Mouse (Mus musculus) gastrocnemius, adult 18-20 months (tissue): ENCODE results near the gene Oas1e. TPM values are rescaled to one million over a fixed set of nuclear protein-coding genes. Genes with fewer than 3 reads are reported as not detected.
A peak's percentile ranks its signal among the peaks of the same experiment; 100 is the strongest.
"Not testable (repeated sequence)": the region's sequence is repeated elsewhere in the genome, so short reads cannot be mapped to it uniquely, and the experiment has no call there.

Experiments used
- DNase-seq: peaks from one replicate; pipeline ENCODE4 v3.0.0; 2021; ENCODE audit warnings: low spot score
- long read RNA-seq, 2 experiments: library from polyadenylated mRNA; stranded (forward); transcript quantifications; one replicate each; pipeline ENCODE4 v2.0.0; 2021
- total RNA-seq, 2 experiments: library from RNA; stranded (reverse); gene quantifications; 2 replicates each; pipeline ENCODE4 v1.2.3; 2021

Oas1e gene
- total RNA-seq, result not detected
- long read RNA-seq, experiment 1, result 0 reads
- long read RNA-seq, experiment 2, result 0 reads

DNA sequence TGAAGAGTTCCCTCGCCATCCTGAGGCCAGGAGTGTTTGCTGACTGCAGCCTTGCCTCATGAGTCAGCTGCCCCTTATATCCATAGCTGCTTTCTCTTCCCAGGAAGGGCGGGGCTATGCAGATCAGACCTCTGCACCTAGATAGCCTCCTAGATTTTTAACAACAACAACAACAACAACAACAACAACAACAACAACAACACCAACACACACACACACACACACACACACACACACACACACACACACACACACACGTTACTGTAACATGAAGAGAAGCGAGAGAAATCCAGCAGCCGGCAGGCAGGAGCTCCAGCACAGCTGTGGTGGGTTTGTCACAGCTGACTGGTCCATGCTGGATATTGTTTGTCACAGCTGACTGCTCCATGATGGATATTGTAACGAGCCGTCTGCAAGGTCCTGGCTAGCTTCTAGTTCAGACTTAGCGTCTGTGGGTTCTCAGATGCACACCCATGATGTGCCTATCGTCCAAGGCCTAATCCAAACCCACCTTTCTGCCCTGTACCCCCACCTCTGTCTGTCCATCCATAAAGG lies at the start of gene Oas1e:
Gene Oas1e, minus strand, starts transcription at position 51 of the 555 bp plus-strand sequence.
- DNase-seq, result not testable (repeated sequence)

DNA sequence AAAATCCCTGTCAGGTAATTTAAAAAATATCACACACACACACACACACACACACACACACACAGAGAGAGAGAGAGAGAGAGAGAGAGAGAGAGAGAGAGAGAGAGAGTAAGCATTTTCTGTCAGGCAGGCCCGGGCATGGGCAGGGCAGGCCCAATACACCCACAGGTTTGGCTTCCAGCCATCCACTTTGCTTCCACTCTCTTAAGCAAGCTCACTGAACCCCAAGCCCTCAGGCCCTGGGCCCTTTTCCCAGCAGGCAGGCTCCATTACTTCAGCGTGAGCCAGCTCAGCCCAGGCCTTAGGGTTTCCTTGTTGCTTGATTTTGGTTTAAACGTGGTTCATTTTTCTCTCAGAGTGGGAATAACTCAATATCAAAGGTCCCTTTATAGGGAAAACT lies 49.4 kb upstream of the Oas1e start:
- no peak for DNase-seq

DNA sequence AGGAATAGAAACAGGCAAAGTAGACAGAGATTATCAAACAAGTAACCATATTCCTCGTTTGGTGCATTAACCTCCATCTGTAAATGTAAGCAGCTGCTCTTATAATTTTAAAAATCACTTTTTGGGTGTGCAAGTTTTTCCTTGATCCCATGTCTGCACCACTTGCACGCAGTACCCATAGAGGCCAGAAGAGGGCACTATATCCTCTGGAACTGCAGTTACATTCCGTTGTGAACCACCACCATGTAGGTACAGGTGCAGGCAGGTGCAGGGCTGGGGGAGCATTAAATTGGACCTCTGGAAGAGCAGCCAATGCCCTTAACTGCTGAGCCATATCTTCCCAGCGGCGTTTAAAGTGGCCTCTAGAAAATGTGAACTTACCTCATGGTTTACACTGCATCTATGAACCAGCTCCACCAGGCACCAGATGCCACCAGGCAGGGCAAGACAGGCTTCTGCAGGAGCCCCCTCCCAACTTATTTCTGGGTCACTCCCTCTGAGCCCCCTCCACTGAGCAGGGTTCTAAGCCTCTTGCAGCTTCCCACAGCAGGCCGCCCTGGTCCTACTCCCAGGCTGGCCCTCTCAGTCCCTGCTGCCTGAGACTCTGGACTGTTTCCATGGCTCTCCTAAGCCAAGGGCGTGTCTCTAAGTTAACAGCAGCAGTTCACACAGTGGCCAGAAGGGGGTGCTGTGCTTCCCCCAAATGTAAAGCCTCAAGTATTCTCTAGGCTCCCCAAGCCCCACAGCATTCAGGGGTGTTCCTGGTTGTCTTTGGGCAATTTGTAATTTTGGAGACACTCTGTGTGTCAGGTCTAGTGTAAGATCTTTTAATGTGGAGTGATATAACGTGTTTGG lies 41.6 kb upstream of the Oas1e start:
- no peak for DNase-seq

DNA sequence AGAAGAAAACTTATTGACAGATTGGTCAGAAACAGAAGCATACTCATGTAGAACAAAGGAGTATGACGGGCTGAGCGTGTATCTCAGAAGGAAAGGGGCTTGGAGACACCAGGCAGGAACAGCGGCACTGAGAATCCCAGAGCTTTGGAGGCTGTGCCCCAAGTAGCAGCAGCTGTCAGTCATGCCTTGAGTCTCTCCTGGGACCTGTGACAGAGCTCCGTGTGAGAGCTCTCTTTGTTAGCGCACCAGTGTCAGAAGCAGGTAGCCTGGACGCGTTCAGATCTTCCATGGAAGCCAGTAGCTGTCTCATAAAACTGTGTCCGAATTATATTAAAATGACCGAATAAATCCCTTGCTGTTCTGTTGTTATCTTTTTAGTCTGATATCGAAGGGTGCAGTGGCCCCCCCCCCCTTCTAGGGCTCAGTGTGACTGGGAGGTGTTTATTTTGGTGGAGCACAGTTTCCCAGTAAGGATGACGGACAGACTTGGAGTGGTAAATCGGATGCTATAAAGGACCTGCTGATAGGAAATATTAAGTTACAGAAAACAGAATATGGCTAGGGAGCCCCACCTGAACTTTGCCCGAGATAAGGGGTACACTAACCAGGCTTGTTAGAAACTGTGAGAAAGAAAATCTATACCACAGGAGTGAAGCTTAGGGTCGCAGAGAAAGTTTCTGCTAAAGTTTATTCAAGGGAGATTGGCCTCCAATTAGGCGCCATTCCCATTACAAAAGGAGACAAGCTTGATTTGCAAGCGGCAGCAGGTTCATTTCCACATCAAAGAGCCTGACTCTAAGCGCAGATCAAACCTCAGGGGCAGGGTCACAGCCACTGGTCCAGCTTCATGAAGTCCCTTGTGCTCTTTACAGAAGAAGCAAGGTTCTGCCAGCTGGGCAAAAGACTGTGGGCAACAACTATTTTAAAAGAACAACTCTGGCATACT lies 38.3 kb upstream of the Oas1e start:
- DNase-seq, result no peak

DNA sequence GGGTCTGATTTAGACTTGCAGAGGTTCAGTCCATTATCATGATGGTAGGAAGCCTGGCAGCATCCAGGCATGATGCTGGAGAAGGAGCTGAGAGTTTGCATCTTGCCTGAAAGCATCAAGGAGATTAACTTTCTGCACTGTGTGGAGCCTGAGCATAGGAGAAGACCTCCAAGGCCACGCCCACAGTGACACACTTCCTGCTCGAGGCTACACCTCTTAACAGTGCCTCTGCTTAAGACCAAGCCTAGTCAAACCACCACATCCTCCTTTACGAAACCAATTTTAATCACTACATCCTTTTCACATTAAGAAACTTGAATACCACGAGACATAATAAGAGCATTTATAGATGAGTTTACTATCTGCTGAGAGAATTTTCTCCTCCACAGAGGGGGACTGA lies 35.7 kb upstream of the Oas1e start:
- DNase-seq, result no peak

DNA sequence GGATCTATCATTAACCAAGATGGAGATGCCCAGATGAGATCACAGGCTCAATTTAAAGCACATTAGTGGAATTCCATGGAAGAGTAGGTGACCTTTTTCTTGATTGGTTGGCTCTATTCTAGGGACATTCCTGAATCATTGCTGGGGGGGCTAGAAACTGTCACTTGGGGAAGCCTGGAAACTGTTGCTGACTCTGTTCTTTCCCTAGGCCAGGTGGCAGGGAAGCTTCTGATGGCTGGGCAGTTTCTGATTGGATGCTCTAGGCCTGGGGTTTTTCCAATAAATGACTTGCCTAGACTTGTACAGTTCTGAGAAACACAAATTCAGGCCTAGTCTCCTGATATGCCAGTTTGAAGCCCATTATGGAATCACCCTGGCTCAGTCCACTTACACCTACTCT lies 23.7 kb upstream of the Oas1e start:
- DNase-seq, result no peak

DNA sequence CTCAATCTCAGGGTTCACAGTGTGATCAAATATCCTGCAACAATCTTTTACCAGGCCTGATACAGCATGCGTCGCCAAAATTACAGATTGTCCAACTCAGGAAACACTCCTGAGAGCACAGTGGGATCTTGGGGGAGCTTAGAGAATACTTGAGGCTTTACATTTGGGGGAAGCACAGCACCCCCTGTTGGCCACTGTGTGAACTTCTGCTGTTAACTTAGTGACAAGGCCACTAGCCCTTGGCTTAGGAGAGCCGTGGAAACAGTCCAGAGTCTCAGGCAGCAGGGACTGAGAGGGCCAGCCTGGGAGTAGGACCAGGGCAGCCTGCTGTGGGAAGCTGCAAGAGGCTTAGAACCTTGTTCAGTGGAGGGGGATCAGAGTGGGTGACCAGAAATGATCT lies 20.6 kb upstream of the Oas1e start:
- no peak for DNase-seq

DNA sequence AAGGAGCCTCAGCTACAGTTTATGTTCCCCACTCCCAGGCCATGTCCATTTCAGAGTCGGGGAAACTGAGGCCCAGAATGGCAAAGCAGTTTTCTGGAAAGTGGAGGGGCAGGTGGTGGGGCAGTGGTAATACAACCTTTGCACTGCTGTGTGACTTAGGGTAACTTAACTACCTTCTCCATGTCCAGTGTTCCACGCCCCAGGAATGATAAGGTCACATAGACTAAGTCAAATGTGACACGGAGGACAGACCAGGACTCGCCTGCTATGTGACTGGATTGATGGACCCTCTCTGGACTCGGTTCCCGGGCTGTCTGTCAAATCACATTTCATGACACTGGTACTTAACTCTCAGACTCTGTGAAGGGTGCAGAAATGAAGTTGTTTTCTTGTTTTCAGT lies 17.7 kb upstream of the Oas1e start:
- no peak for DNase-seq

DNA sequence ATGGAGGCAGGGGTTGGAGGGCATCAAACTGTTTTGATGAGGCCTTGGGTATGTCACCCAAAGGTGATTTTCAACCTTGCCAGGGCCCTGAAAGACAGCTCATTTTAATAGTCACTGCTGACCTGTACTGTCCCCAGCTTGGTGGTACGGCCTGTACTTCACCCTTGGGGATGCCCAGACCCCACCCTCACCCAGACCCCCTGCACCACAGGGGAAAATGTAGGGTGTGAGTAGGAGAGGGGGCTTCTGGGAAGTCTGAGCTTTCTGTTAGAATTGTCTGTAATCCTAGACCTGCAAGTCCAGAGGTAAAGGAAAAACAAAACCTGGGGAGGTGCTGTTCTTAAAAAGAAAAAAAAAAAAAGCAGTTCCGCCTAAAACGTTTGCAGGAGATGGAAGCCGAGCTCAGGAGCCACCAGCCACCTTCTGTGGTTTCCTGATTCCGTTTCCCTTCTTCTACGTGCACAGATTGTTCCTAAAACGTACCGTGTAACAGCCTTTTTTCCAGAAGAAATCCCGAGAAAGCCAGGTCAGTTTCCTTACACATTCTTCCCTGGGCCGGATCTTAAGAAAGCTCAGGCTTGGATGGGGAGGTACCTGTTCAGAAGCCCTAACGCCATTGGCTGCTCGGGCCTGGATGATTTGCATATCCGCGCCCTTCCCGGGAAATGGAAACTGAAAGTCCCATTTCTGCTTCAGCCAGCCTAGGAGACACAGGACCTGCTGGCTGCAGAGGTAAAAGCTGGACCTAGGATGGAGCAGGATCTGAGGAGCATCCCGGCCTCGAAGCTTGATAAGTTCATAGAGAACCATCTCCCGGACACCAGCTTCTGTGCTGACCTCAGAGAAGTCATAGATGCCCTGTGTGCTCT lies 16.9 kb upstream of the Oas1e start, which contains the start of gene Oas1c:
Gene Oas1c, minus strand, starts transcription at position 564 of the 869 bp plus-strand sequence.
- peak; percentile 86 for DNase-seq

DNA sequence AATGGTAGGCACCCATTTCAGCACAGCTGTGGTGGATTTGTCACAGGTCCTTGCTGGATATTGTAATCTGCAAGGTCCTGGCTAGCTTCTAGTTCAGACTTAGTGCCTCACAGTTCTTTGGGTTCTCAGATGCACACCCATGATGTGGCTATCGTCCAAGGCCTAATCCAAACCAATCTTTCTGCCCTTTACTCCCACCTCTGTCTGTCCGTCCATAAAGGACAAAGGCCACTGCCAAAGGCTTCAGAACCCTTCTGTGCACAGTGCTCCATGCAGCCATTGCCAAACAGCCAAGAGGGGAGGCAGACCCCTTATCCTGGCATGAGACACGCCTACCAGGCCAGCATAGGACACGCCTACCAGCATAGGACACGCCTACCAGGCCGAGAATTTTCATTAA lies 13.8 kb upstream of the Oas1e start:
- no peak for DNase-seq

DNA sequence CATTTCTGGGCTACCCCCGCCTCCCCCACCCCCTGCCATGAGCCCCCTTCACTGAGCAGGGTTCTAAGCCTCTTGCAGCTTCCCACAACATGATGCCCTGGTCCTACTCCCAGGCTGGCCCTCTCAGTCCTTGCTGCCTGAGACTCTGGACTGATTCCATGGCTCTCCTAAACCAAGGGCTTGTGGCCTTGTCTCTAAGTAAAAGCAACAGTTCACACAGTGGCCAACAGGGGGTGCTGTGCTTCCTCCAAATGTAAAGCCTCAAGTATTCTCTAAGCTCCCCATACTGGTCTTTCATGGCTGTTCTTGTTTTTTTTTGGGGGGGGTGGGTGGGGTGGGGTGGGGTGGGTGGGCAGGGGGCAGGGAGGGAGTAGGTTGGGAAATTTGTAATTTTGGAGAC lies 11.1 kb upstream of the Oas1e start:
- peak; percentile 25 for DNase-seq

DNA sequence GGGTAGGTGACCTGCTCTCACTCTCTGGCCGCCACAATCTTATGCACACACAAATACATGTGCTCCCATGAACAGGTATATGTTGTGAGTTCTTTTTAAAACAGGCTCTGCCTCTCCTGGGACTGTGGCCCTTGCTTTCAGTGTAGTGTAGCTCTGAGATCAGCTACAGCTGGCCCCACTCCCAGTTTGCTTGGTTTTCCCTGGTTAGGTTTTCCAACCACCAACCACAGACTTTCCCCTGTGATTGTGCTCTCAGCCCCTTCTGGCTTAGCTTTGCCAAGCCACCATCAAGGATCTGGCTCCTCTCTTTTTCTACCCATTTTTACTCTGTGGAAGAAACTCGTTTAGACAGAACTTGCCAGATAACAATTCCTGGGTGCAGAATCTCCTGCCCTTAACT lies 8.3 kb upstream of the Oas1e start:
- no peak for DNase-seq

DNA sequence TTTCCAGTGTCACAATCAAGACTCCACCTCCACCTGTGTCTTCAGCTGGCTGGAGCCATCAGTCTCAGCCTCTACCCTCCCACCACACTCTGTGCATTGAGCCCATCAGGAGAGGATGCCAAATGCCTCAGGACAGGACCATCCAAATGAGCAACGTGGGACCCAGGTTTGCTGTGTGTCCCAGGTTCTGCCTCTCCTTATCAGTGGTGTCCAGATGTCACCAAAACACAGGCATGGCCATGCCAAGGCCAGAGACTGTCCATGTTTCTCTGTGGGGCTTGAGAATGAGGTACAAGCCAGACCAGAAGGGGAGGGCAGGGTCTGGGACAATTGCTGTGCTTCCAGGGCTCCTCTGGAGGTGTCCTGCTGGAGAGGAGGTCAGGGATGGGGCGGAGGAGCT lies 3.6 kb upstream of the Oas1e start:
- DNase-seq, result not testable (repeated sequence)

DNA sequence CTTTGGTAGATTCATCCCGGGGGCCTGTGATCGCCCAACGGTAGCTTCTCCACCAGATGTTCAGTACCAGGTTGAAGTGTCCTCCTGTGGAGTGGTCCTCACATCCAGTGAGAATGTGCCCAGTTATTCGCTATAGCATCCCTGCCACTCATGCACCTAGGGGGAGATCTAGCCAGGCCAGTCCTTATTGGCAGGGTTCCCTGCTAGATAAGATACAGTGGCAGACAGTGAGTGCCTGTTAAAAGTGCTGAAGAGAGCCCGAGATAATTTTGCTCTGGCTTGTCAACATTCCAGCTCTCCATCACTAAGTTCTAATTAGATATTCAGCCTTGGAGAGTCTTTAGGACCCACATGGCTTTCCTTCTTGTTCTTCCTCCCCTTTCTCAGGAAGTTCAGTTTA lies 2.8 kb upstream of the Oas1e start:
- not testable (repeated sequence) for DNase-seq

DNA sequence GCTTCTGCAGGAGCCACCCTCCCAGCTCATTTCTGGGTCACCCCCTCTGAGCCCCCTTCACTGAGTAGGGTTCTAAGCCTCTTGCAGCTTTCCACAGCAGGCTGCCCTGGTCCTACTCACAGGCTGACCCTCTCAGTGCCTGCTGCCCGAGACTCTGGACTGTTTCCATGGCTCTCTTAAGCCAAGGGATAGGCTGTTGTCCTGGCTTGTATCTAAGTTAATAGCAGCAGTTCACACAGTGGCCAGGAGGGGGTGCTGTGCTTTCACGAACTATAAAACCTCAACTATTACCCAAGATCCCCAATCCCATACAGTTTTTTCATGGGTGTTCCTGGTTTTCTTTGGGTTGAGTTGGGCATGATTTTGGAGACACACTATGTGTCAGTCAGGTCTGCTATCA lies 2.3 kb downstream of the Oas1e start:
- no peak for DNase-seq

DNA sequence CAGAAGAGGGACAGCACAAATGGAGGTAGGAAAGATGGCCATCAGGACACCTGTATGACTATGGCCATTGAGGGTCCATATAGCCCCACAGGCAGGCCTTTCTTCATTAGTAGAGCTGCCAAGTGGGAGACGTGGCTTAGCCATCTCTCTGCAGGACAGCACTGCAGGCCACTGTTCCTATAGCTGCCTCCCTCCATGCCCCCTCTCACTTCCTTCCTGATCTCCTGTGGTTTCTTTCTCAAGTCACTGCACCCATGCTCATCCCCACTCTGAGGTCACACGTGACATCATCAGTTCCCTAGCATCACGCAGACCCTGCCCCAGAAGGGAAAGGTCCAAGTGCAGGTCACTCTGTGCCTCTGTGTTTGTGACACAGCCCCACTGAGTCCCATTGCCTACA lies 8.3 kb downstream of the Oas1e start:
- DNase-seq, result no peak

DNA sequence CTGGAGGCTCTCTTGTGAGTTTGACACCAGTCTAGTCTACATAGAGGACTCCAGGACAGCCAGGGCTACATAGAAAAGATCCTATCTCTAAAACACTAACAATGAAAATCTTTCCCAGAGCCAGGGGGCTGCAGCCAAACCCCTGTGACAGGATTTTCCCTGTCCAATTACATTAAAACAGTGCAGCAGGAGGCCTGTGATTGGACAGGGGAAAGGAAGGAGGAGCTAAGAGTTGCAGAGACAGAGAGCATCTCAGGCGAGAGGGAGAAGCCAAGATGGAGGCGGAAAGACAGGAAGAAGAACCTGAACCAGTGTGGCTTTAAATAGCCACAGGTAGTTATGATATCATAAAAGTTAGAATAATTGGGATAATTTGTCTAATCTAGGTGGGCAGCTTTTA lies 12.9 kb downstream of the Oas1e start:
- no peak for DNase-seq

DNA sequence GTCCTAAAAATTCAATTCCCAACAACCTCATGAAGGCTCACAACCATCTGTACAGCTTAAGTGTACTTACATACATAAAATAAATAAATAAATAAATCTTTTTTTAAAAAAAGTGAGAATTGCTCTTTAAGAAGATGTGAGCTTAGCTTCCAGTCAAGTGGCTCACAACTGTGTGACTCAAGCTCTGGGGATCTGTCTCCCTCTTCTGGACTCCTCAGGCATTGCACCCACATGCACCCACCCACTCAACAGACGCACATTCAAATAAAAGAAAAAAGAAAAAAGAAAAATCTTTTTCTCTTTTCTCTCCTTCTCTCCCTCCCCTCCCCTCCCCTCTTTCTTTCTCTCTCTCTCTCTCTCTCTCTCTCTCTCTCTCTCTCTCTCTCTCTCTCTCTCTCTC lies 13.7 kb downstream of the Oas1e start:
- no peak for DNase-seq

DNA sequence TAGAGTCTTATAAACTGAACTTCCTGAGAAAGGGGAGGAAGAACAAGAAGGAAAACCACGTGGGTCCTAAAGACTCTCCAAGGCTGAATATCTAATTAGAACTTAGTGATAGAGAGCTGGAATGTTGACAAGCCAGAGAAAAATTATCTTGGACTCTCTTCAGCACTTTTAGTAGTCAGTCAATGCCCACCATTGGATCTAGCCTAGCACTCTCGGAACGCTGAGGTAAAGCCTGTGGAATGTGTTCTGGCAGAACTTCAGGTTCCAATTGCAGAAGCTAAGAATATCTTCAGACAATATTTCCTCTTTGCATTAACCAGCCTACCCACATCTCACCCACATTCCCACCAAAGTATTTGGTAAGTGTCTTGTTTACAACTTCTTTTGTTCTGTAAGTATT lies 15.4 kb downstream of the Oas1e start:
- no peak for DNase-seq

DNA sequence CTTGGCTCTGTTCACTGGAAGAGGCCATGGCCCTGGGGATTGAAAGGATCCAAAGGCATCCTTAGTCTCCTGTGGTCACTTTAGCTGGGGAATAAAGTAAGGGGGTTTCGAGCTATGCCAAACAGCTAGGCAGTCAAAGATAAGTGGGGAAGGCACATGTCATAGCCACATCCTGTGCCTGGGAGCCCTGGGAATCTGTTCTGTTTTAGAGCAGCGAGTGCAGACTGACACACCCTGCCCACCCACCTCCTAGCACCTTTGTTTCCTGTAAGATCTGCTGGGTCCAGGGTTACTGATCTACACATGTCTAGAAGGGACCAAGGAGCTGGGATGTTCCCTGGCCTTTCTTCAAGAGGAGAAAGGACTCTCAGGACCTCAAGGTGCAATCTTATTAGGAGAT lies 16.4 kb downstream of the Oas1e start:
- DNase-seq, result no peak

DNA sequence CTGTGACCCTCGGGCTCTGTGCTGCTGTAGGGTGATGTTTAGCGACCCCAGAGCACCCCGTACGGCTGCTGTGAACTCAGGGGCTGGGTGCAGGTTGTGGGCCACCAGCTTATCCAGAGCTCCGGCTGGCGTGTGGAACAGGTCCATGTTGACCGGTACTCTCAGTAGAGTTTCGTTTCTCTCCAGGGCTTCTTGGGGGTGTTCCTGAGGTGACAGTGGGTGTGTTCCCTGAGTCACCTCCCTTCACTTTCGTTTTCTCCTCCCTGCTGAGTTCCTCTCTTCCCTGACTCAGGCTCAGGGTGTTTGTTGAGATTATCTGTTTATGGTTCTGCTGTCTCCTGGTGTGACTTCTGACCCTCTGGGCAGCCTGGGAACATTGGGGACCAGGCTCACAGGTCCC lies 17.9 kb downstream of the Oas1e start, which contains the start of gene Oas3:
Gene Oas3, minus strand, starts transcription at position 184 of the 400 bp plus-strand sequence.
- no peak for DNase-seq
